Mouse (Mus musculus): Measurements from ENCODE around the gene Tekt1. TPM values are rescaled to one million over a fixed set of nuclear protein-coding genes. Genes with fewer than 3 reads are reported as not detected.
A peak's percentile ranks its signal among the peaks of the same experiment; 100 is the strongest.

Gene Tekt1
- total RNA-seq, 2 experiments from 2014 or later, result not detected

DNA sequence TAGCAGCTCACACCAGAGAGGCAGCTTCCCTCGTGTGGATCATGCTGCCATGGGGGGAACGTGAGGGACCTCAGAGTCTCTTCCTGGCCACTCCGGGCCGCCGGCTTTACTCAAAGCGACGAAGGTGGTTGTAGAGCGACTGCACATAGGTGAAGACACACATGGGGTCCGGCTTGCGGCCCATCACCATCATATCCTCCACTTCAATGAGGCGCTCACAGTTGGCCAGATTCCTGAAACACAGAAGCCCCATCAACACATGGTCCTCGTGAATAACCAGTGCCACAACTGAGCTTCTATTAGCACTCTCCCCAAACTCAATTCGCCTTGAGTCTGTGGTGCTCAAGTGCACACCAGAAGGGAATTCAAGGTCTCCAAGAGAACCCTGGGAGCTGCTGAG is 28.9 kb upstream of the Tekt1 start:
- no peak for ATAC-seq (replicated peaks; ENCODE audit: poor library complexity)

DNA sequence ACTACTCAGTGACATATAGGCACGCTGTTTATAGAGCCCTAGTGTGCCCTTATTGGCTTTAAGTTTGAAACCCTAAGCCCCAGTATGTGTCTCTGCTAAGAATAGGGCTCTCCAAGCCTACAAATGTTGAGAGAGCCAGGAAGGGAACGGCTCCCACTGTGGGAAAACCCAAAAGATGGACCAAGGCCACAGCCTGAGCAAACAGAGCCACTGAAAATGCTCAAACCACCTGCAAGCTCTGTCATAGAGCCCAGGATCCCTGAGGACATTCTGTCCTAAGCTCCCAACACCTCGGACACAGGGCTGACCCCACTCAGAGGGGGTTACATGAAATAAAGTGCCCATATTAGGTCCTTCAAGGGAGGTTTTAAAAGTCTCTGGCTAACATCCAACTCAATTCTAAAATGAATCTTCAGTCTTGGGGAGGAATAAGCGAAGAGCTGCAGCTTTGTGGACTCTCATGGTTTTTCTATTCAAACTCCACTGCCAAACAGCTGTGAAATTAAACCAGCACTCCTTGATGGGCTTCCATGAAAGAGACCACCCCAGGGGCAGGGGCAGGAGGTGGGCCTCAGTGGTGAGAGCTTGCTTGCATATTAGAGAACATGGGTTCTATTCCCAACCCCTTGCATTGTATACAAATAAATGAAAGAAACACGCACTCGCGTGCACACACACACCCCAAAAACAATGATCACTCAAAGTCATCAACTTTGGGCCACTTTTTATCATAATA is 27.3 kb upstream of the Tekt1 start:
- no peak for ATAC-seq (replicated peaks; ENCODE audit: poor library complexity)

GRCm38 (mm10) chr11:72388113-72388529 is 25.9 kb upstream of the Tekt1 start:
- no peak for ATAC-seq (replicated peaks; ENCODE audit: poor library complexity)

- ATAC-seq (replicated peaks; ENCODE audit: poor library complexity), result no peak
Measured at GRCm38 (mm10) chr11:72379351-72379750, 17.1 kb upstream of the Tekt1 start.

DNA sequence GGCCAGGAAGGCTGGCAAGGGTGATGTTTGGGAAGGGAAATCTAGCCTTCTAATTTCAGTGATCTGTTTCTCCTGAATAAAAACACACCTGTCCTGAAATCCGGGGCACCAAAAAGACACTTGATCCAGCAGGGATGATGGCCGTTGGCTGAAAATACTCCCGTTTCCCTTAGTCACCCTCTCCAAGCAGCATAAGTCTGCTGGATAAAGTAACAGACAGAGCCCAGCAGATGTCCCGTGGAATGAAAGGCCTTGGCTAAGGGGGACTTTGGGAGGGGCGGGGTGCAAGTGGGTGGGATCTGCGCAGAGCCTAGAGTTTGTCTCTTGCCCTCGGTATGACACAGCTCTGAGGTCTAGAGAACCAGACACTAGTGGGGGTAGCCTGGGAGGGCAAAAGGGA is 16.0 kb upstream of the Tekt1 start:
- no peak for ATAC-seq (replicated peaks; ENCODE audit: poor library complexity)

GRCm38 (mm10) chr11:72376562-72376961 is 14.3 kb upstream of the Tekt1 start:
- no peak for ATAC-seq (replicated peaks; ENCODE audit: poor library complexity)

DNA sequence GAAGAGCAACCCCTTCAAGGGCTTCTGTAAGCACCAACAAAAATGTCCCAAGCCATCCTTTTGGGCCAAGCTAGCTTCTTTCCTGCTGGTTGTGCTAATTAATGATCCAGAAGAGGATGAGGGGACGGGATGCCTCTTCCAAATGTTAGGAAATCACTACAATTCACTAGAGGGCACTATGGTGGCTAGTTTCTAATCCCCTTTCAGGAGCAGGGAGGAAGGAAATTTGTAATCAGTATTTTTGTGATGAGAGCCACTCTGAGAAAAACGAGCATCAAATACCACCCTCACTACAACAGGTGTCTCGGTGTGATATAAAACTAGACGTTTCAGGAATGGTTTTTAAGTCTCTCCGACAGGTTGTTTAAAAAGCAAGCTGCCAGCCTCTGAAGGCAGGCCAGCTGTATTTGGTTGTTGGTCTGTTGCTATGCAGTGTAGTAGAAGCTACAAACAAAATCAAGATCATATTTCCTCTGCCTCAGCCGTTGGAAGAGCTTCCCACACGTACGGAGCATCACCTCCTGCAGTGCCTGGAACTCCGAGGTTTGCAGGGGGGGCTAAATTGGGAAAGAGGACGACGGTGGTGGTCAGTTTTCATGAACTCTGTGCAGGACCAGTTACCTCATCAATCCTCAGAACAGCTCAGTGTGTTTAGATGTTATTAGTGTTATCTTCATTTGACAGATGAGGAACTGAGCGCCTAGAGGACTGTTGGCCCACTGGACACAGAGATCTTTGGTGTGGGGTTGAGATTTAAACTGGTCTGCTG is 7.8 kb upstream of the Tekt1 start:
- ATAC-seq (replicated peaks; ENCODE audit: poor library complexity), result no peak

DNA sequence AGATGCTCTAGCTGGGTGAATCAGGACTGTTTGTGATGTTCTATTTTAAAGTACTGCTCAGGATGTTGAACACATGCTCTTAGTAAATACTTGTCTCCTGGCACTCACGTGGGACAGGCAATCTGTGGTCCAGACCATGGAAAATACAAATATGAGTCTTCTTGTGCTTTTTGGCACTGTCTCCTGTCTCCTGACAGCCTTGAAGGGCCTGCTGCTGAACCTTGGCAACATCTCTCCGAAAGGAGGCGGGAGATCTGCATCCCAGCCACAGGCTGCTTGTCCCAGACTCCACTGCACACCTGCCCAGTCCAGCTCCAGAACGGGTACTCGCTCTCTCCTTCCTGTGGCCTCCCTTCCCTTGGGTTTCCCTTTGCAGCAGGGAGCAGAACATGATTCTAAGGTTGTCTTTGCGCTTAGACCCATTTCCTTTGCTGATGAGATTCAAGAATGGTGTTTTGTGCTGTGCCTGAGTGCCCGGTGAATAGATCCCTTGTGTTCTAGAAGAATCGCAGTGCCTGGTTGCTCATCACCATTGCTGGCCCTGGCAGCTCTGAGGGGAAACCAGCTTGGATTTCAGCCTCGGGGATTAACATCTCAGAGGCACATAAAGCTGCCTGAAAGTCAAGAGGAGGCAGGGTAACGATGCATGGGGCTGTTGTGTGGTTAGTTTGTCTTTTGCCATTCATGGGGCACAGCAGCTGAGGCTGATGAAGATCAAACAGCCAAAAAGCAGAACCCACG is 5.9 kb upstream of the Tekt1 start:
- ATAC-seq (replicated peaks; ENCODE audit: poor library complexity), result no peak

GRCm38 (mm10) chr11:72366126-72366525 is 3.9 kb upstream of the Tekt1 start:
- no peak for ATAC-seq (replicated peaks; ENCODE audit: poor library complexity)

GRCm38 (mm10) chr11:72364526-72364925 is 2.3 kb upstream of the Tekt1 start:
- ATAC-seq (replicated peaks; ENCODE audit: poor library complexity), result peak; percentile 40; the same call in 1 of the 2 replicates

- peak; percentile 59; the same call in 1 of the 2 replicates for ATAC-seq (replicated peaks; ENCODE audit: poor library complexity)
Measured at GRCm38 (mm10) chr11:72363523-72364240, 1.4 kb upstream of the Tekt1 start.

GRCm38 (mm10) chr11:72361385-72362346 is 576 bp downstream of the Tekt1 start:
- ATAC-seq (replicated peaks; ENCODE audit: poor library complexity), result peak; percentile 48

DNA sequence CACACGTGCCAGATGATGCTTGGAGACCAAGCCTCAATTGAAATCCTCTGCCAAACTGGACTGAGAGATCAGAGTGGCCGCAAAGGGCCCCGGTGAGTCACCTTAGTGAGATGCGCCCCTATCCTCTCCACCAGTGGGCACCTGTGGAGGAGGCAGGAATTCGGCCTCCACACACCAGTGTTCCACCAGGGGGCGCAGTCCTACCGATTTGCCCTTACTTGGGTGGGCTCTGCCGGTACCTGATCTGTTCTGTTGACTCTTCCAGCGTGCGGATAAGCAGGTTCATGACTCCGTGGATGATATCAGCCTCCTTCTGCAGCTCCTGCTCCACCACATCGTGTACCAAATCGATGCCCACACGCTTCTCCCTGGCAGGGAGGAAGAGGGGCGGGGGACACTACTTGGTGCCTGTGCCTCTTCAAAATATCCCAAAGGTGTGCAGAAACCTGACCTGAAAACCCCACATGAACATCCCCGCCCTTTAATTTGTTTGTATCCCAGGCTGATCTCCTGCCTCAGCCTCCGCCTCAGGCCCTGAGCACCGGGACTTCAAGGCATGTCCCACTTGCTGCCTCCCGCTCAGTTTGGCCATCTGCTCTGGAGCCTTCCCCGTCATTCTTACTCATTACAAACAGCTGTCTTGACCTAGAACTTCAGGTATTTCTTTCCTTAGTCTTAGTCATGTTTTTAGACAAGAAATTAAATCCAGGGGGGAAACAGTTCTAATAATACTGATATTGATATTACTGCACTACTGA is 7.1 kb downstream of the Tekt1 start:
- peak; percentile 90 for ATAC-seq (replicated peaks; ENCODE audit: poor library complexity)

DNA sequence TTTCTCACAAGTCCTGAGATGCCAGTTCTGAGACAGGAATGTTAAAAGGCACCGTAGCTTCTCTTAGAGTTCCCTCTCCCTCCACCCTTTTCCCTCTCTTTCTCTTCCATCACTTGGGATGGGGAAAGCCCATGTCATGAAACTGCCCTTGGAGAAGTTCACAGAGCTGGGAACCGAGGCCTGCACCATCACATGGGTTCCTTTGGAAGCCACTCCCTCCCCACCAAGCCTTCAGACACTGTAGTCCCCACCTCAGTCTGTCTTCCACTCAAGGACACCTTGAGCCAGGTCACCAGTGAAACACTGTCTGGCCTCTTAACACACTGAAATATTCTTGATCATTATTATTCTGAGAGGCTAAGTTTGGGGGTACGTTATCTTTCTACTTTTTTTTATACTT is 9.1 kb downstream of the Tekt1 start:
- ATAC-seq (replicated peaks; ENCODE audit: poor library complexity), result no peak

DNA sequence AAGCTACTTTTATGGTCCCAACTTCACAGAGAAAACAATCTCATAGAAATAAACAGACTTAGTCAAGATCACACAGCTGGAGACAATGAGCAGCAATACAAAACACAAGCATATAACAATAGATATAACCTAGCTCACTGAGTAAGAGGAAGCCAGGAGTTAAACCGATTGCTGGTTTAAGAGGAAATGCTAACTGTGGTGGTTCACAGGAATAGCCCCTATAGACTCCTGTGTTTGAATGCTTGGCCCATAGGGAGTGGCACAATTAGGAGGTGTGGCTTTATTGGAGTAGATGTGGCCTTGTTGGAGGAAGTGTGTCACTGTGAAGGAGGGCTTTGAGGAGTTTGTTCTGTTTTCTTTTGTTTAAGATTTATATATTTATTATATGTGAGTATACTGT is 10.0 kb downstream of the Tekt1 start:
- ATAC-seq (replicated peaks; ENCODE audit: poor library complexity), result peak; percentile 44; the same call in 1 of the 2 replicates

DNA sequence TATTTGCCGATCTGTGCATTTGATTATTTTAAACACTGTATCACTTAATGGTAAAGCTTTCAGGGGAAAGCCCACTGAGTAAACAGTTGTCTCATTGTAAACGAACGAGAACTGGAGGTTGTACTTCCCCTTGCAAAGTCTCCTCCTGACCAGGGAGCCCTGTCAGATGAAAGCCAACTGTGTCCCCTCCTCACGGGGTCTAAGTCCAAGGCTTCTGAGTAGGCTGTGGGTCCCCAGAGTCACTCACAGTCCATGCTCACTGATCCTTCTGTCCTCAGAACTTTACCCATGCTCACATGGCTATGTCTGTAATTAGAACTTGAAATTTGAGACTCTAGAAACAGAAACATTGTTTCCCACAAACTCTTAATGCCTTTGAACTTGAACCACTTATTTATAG is 12.6 kb downstream of the Tekt1 start:
- no peak for ATAC-seq (replicated peaks; ENCODE audit: poor library complexity)

DNA sequence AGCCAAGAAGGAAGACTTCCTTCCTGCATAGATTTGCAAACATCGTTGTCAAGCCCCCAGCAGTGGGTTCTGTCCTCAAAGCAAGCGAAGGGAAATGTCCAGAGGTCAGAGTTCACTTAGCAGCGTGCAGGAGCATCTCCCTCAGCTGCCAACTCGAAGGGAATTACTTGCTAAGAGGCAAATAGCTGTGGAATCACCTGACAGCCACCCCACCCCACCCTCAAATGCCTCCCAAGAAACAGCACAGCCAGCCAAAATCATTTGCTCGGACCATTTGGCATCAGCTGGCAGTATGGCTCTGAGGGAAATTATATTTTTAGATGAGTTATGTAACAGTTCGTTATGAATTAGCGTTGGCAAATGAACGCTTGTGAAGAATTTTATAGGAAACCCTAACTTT is 13.2 kb downstream of the Tekt1 start:
- ATAC-seq (replicated peaks; ENCODE audit: poor library complexity), result no peak

GRCm38 (mm10) chr11:72348563-72348962 is 13.7 kb downstream of the Tekt1 start:
- ATAC-seq (replicated peaks; ENCODE audit: poor library complexity), result no peak

DNA sequence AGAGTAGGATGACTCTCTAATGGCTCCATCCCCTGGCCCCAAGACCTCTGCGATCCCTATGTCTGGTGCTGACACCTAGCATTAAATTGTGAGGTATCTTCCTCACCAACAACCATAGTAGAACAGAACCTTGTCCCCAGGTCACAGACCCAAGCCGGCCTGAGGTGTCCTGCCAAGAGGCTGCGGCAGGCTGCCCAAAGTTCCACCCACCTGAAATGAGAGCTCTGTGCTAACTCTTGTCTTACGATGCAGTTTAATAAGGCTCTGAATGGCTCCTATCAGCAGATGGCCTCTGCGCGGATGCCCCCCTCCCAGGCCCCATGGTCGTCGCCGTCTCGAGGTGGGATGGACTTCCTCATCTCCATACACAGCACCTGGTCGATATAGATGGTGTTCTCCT is 17.8 kb downstream of the Tekt1 start:
- no peak for ATAC-seq (replicated peaks; ENCODE audit: poor library complexity)

Data from megakaryocyte progenitor cell, adult 5-6 weeks (primary cell).